Mouse (Mus musculus) CD4-positive, CD25-positive, alpha-beta regulatory T cell, adult 2 months (primary cell): ENCODE measurements around the gene Ksr2.
A peak's percentile ranks its signal among the peaks of the same experiment; 100 is the strongest.

Source experiments
- DNase-seq: peaks from one replicate; pipeline ENCODE4 v3.0.0-alpha.2; 2012; ENCODE audit warnings: low read depth, low spot score

Gene Ksr2

DNA sequence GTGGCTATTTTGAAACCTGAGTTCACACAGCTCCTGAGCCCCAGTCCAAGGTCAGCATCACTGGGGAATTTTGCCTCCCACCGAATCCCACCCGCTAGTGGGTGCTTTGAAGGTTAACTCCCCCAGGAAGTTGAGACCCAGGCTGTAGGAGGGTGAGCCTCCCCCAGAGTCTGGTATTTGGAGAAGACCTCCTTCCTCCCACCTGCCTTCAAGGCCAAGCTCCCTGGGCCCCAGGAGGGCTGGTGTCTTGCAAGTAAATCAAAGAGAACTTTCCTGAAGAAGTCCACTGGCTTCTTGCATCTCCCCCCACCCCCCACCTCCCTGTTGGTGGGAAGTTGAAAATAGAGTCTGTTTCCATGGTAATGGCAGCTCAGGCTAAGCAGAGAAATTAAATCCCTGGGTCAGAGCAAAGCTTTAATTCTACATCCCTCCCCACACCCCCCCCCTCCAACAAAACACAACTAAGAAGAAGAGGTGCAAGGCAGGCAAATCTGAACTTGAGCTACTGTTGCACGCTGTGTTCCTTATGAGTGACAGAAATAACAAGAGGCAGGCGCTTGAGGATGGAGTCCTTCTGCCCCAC is 274.1 kb downstream of the Ksr2 start:
- no peak for DNase-seq

DNA sequence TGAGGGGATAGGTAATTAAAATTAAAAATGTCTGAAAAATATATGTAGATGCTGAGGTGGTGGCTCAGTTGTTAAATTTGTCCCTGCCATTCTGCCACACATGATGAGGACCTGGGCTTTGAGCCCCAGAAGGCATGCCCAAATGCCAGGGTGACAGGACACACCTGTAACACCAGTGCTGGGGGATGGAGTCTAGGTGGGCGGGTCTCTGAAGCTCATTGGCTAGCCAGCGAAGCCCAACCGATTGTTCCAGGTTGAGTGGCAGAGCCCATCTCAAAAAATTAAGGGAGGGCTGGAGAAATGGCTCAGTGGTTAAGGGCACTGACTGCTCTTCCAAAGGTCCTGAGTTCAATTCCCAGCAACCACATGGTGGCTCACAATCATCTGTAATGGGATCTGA is 274.9 kb downstream of the Ksr2 start:
- no peak for DNase-seq

DNA sequence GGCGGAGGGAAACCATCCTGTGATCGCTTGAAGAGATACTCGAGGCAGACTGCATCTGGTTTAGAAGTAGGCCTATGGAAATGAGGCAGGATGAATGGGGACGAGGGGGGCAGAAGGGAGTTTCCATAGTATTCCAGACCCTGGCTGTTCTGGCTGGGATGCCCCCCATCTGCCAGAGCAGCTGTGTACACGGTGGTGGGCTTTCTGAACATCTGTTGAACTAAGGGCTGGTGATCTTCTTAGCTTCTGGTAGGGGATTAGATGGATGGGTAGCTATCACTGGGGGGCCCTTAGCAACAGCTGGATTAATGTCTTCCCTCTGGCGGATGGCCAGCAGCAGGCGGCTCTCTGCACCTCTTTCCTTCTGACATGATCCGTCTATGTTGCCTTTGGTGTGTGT is 276.0 kb downstream of the Ksr2 start:
- no peak for DNase-seq

DNA sequence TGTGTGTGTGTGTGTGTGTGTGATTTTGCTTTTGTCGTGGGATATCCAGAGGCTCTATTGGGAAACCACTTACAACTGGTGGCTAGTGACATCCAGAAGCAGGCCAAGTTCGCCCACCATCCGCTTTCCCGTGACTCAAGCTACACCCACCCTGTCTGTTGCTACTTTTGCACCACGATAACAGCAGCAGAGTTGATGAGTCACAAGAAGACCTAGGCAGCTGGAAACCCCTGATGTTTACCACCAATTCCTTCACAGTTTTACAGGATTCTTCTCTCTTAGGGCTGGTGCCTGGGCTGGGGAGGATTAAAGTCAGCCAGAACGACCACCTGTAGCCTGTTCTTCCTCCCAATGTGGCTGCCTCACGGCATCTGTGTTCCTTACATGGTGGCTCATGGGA is 277.5 kb downstream of the Ksr2 start:
- DNase-seq: no peak

- DNase-seq: no peak
These were observed 279.8 kb downstream of the Ksr2 start for GRCm38 (mm10) chr5:117693557-117693956.

DNA sequence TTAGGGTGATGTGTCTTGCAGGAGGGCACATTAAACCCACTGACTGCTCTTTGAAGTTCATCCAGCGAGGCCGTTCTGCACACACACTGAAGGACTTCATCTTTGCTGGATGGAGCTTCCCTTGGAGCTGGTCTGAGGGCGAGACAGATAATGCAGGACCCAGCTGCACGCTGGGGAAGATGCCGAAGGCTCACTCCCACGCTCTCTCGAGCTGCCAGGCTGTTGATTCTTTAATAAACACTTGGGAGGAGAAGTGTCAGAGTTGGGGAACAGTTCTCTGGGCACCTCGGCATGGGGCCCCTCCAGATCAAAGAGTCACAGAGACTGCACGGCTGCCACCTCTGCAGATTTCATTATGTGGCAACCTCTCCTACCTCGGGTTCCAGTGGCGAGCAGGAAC is 280.8 kb downstream of the Ksr2 start:
- no peak for DNase-seq

DNA sequence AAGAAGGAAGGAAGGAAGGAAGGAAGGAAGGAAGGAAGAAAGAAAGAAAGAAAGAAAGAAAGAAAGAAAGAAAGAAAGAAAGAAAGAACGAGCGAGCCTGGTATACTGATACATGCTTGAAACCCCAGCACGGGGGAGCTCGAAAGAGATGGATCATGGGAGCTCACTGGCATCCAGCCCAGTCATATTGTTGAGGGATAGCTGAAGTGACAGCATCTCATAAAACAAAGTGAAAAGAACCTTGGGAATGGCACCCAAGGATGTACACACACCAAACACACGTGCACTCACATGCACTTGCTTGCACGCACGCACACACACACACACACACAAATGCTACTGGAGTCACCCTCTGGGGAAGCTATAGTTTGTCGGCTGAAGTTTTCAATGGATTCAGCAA is 282.6 kb downstream of the Ksr2 start:
- DNase-seq: no peak

- no peak for DNase-seq
These were observed 283.8 kb downstream of the Ksr2 start for GRCm38 (mm10) chr5:117697589-117697988.

DNA sequence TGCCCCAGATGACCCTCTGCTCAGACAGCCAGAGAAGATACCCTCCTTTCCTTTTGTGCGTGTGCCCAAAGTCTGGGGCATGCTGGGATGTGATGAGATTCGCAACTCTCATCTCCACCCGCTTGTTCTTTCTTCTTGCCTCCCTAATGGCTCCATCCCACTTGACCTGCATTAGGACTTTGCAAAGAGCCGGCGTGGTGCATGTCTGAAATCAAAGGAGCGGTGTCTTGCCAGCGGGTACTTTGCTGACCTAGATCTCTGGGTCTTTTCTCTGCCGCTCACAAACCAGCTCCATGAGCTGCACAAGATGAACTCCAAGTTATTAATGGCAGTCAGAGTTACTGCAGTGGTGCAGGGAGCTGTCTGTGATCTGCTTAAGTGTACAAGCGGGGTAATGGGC is 290.6 kb downstream of the Ksr2 start:
- DNase-seq: no peak

DNA sequence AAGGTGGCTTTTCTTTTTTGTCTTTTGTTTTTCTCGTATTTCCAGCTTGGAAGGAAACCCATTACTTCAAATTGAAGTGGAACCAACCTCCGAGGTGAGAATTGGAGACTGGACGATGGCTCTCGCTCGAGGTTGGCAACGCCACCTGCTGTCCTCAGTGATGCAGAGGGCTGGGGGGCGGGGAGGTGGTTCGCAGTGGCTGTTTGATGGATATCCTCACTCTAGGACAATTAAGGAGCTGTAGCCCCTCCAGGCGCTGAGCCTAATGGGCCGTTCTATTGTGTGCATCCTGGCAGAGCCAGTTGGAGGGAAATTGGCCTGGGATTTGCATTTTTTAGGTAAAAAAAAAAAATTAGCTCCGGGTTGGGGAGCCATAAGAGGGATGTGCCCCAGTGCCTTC is 292.8 kb downstream of the Ksr2 start:
- DNase-seq: no peak

GRCm38 (mm10) chr5:117709306-117709705 is 295.5 kb downstream of the Ksr2 start:
- DNase-seq: no peak

- no peak for DNase-seq
These were observed 297.8 kb downstream of the Ksr2 start for GRCm38 (mm10) chr5:117711636-117712035.

DNA sequence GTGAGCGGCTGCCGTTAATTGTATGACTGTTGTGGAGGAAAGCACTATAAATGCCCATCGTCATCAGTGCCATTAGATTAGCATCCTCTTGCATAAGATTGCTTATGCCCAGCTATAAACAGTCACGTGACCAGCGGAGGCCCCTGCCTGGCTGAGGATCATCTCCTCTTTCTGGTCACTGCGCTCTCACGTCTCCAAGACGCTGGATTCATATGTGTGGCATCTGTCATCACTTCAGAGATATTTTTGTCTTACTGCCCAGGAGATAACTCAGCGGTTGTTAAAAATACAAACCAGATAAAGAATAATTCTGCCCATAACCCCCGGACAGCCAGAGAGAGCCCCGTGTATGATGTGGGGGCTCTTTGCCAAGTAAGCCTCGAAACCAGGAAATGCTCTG is 298.4 kb downstream of the Ksr2 start:
- no peak for DNase-seq

DNA sequence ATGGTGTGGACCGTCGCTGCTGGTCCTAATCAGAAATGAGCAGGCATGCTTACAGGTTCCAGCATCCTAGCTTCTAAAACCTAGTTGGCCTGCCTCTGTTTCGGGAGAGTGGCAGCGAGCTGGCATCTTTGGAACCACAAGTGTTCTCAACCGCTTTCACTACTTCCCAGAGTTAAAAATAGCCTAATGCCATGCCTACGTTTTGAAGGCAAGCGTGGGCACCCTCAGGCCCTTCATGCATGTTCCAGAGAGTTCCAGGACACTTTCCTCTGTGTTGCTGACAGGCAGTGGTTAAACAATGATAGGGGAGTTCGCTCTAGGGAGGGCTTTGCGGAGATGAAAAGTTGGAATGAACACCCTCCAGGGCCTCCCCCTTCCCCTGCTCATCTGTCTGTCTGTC is 303.3 kb downstream of the Ksr2 start:
- no peak for DNase-seq

DNA sequence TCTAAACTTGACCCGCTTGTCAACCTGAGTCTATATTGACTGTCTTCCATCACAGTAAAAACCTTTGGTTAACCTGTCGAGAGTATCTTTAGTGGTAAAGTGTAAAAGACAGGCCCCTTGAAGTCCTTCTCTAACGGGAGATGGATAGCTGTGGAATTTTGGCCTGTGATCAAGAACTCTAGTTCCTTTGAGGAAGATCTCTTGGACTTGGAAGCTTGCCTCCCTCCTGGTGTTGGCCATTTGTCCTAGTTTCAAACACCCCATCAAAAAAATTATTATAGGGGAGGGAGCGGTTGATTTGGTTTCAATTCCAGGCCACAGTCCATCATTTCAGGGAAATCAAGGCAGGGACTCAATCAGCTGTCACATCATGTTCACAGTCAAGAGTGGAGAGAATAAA is 309.5 kb downstream of the Ksr2 start:
- no peak for DNase-seq

- DNase-seq: no peak
These were observed 312.7 kb downstream of the Ksr2 start for GRCm38 (mm10) chr5:117726548-117726947.

DNA sequence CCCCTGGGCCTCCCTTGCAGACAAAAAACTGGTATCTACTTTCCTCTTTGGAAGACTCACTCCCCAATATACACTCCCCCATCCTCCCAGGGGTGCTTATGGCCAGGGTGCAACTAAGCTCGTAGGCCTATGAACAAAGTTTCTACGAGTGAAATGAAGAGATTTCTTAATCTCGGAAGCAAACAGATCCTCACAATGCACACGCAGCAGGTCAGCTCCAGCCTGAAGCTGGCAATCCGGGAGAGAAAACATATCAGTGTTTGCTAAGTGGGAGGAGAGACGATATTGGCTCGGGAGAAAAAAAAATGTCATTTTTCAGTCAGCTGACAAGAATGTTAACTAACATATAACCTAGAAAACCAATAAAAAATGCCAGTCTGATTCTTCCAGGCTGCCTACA is 313.3 kb downstream of the Ksr2 start:
- DNase-seq: no peak

DNA sequence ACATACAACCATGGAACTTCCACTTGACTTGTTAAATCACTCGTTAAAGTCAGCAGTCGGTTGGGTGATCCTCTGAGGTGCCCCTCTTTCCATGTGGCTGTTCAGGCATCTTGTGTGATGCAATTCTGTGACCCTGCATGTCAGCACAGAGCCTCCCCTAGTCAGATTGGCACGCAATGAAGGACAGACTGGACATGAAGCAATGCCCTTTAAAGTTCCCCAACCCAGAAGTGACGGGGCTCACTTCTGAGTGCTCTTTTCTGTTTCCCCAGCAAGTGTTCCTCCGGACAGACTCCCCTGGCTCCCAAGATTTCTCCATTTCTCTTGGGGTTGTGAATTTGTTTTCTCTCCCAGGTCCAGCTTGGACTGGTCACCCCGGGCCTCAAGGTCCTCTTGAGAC is 317.5 kb downstream of the Ksr2 start:
- DNase-seq: no peak

DNA sequence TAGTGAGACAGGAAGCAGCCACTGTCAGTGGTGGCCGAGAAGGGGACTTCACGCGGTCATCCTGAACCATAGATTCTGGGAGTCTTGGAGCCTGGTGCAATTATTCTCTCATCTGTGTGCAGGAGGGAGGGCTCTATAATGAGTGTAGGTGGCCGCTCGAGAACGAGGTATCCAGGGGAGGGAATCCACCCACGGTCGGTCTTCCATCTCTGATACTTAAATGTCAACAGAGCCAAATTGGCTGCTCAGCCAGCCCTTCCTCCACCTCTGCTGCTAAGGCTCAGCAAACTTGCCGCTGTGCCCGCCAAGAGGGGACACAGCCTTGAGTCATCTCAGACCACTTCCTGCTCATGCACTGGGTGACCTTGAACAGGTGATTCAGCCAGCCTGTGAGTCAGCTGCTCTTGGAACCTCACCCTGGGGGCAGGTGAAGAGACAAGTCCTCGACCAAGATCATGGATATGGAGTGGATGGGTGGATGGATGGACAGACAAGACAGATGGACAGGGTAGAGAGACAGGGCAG is 330.9 kb downstream of the Ksr2 start:
- DNase-seq: no peak

DNA sequence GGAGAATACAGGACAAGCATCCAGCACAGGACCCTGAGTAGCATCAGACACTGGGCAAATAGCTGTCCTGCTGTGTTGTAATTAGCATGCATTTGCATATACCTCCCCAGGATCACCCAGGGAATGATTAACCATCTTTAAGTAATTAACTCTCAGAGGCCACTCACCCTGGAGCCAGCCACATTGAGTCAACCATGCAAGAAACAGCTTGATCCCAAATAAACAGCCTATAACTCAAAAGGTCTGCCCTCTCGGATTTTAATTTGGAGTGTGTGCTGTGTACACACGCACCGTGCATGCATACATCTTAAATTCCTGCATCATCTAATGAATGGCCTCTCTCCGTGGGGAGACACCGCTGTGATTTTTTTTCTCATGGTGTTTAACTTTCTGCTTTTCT is 335.6 kb downstream of the Ksr2 start:
- no peak for DNase-seq

DNA sequence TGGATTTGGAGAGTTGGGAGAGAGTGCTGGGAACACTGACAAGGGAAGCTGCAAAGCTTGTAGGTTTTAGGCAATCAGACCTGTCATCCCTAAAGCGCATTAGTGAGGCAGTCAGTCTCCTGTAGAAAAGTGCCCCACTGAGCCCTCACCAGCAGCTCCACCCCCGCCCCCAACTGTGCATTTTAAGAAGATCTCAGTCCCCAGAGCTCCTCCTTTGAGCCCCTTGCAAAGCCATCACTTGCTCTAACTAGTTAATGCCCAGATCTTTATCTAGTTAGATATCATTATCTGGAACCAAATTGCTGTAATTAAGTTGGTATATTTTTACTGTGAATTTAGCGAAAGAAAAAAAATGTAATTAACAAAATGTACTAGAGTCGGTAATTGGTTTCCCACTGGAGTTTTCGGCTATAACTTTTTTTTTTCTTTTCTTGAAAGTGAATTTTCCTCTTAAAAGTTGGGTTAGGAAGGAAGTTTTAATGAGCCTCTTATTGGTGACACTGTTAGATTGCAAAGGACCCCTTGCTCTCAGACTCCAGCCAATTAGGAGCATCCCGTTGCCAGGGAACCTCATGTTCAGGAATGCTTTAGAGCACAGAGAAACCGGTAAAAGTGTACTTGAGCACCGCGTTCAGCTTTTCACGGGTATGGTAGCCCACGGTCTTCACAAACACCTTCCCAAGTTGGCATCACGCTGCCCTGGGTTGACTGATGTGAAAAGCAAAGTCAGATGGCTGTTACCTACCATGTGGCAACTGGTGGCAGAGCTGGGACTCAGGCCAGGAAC is 344.1 kb downstream of the Ksr2 start:
- DNase-seq: no peak

GRCm38 (mm10) chr5:117761181-117761832 is 347.5 kb downstream of the Ksr2 start:
- DNase-seq: peak; percentile 28

DNA sequence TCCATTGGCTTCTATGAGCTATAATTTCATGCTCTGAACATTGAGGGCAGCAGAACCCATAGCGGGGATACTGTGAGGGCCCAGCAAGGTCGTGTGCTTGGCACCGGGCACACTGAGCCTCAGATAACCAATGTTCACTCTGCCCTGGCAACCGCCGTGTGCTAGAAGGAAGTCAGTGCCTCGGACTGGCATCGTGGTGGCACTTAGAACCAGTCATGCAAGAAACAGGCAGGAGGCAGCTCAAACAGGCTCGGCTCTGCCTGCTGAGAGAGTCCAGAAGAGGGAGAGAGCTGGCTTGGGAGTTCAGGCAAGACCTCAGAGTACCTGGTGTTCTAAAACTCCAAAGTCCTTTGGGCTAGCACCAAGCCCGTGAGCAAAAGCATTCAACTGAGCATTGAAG is 350.7 kb downstream of the Ksr2 start:
- no peak for DNase-seq
